Mouse (Mus musculus): ENCODE measurements around the gene Hfe. TPM values are rescaled to one million over a fixed set of nuclear protein-coding genes. Genes with fewer than 3 reads are reported as not detected.
"Not testable (repeated sequence)": the region's sequence is repeated elsewhere in the genome, so short reads cannot be mapped to it uniquely, and the experiment has no call there.

Gene Hfe
- 7.9 and 8.8 TPM in 2 replicates for polyA plus RNA-seq (2015; fragmentation: Nextera tagmentation; extraction: Ambion mirVana)

- Histone ChIP-seq H3K27ac (0 out of 2 replicates have a peak within 1 kb of the TSS, but pooled peaks have one; percentile 1), H3K36me3 (no peaks in the 10 kb centered on the region)
These were observed at the start of gene Hfe for GRCm38 (mm10) chr13:23710374-23711089. TSS of gene Hfe (minus strand) at chr13:23710854.

GRCm38 (mm10) chr13:23759916-23760239 is 49.2 kb upstream of the Hfe start:
- Histone ChIP-seq H3K9me3 (no peaks in the 10 kb centered on the region), H3K4me2 (peak overlapping the region; percentile 89), H3K9ac (peak overlapping the region; percentile 9; the same call in 1 of the 2 replicates), H3K4me1 (peaks cover 18% of the 10 kb centered on the region), H3K4me3 (replicated peaks) (peak overlapping the region; percentile 44; the same call in 1 of the 2 replicates), H3K27me3 (replicated peaks) (no peaks in the 10 kb centered on the region), H3K36me3 (no peaks in the 10 kb centered on the region), H3K27ac (peak overlapping the region; percentile 92)
- WGBS = 65% methylated on average over 1 of the region's 1 CpGs
- ATAC-seq (ENCODE audit: insufficient read depth, low FRiP score, low read depth) = no peak

More at GRCm38 (mm10) chr13:23710374-23711089, at the start of gene Hfe:
- H3K9me3 ChIP-seq = no peaks in the 10 kb centered on the region
- peak within 1 kb of the TSS; percentile 45 for H3K4me3 ChIP-seq (replicated peaks)
- H3K27me3 ChIP-seq (replicated peaks) = no peaks in the 10 kb centered on the region
- no peak; the same call in 1 of the 2 replicates for ATAC-seq (ENCODE audit: insufficient read depth, low FRiP score, low read depth)
- H3K9ac ChIP-seq = peak within 1 kb of the TSS; percentile 16; the same call in 1 of the 2 replicates
- 4% methylated on average over 17 of the region's 17 CpGs for WGBS
- H3K4me1 ChIP-seq = no peaks in the 10 kb centered on the region
- H3K4me2 ChIP-seq = peak within 1 kb of the TSS; percentile 66

- 70% methylated on average over 3 of the region's 3 CpGs for WGBS
- Histone ChIP-seq H3K4me1 (peaks cover 16% of the 10 kb centered on the region), H3K9ac (no peak overlapping the region), H3K36me3 (no peaks in the 10 kb centered on the region), H3K27me3 (replicated peaks) (no peaks in the 10 kb centered on the region), H3K9me3 (no peaks in the 10 kb centered on the region), H3K4me3 (replicated peaks) (no peak overlapping the region), H3K27ac (peak overlapping the region; percentile 92; the same call in 1 of the 2 replicates), H3K4me2 (no peak overlapping the region)
- no peak for ATAC-seq (ENCODE audit: insufficient read depth, low FRiP score, low read depth)
These were observed 48.7 kb upstream of the Hfe start for GRCm38 (mm10) chr13:23759251-23759771.

- Histone ChIP-seq H3K36me3 (no peaks in the 10 kb centered on the region), H3K27me3 (replicated peaks) (no peaks in the 10 kb centered on the region), H3K9ac (no peak overlapping the region), H3K9me3 (no peaks in the 10 kb centered on the region), H3K27ac (peak overlapping the region; percentile 31; the same call in 1 of the 2 replicates), H3K4me3 (replicated peaks) (no peak overlapping the region), H3K4me1 (peaks cover 9% of the 10 kb centered on the region; the same call in 1 of the 2 replicates), H3K4me2 (peak overlapping the region; percentile 62; the same call in 1 of the 2 replicates)
- WGBS = 43% methylated on average over 3 of the region's 3 CpGs
- ATAC-seq (ENCODE audit: insufficient read depth, low FRiP score, low read depth) = no peak
These were observed 47.3 kb upstream of the Hfe start for GRCm38 (mm10) chr13:23757921-23758320.

GRCm38 (mm10) chr13:23757211-23757773 is 46.6 kb upstream of the Hfe start:
- Histone ChIP-seq H3K27me3 (replicated peaks) (no peaks in the 10 kb centered on the region), H3K4me2 (peak overlapping the region; percentile 62), H3K9ac (0 out of 2 replicates have a peak overlapping the region, but pooled peaks have one; percentile 29), H3K9me3 (no peaks in the 10 kb centered on the region), H3K4me1 (peaks cover 9% of the 10 kb centered on the region; the same call in 1 of the 2 replicates), H3K4me3 (replicated peaks) (peak overlapping the region; percentile 42), H3K36me3 (no peaks in the 10 kb centered on the region), H3K27ac (peak overlapping the region; percentile 88)
- WGBS = 1% methylated on average over 22 of the region's 23 CpGs
- ATAC-seq (ENCODE audit: insufficient read depth, low FRiP score, low read depth) = no peak

- H3K36me3 ChIP-seq = no peaks in the 10 kb centered on the region
- 0 out of 2 replicates have a peak within 1 kb of the TSS, but pooled peaks have one; percentile 29 for H3K9ac ChIP-seq
- H3K4me2 ChIP-seq = peak within 1 kb of the TSS; percentile 62
- H3K4me3 ChIP-seq (replicated peaks) = peak within 1 kb of the TSS; percentile 42
- no peaks in the 10 kb centered on the region for H3K9me3 ChIP-seq
- no peaks in the 10 kb centered on the region for H3K27me3 ChIP-seq (replicated peaks)
- peak; percentile 81 for ATAC-seq (ENCODE audit: insufficient read depth, low FRiP score, low read depth)
- WGBS = 0% methylated on average over 17 of the region's 22 CpGs
- peak within 1 kb of the TSS; percentile 88 for H3K27ac ChIP-seq
- peaks cover 9% of the 10 kb centered on the region; the same call in 1 of the 2 replicates for H3K4me1 ChIP-seq
These were observed 46.1 kb upstream of the Hfe start, which contains the start of gene Hist1h4b for GRCm38 (mm10) chr13:23756790-23757189. TSS of gene Hist1h4b (plus strand) at chr13:23757013.

- no peak for ATAC-seq (ENCODE audit: insufficient read depth, low FRiP score, low read depth)
- Histone ChIP-seq H3K4me3 (replicated peaks) (no peak overlapping the region), H3K4me1 (peaks cover 5% of the 10 kb centered on the region; the same call in 1 of the 2 replicates), H3K27ac (no peak overlapping the region), H3K27me3 (replicated peaks) (no peaks in the 10 kb centered on the region), H3K36me3 (no peaks in the 10 kb centered on the region), H3K4me2 (no peak overlapping the region), H3K9ac (no peak overlapping the region), H3K9me3 (no peaks in the 10 kb centered on the region)
These were observed 44.3 kb upstream of the Hfe start for GRCm38 (mm10) chr13:23755000-23755399.

GRCm38 (mm10) chr13:23753314-23754078 is 42.8 kb upstream of the Hfe start:
- 0 out of 2 replicates have a peak overlapping the region, but pooled peaks have one; percentile 21 for H3K4me2 ChIP-seq
- H3K36me3 ChIP-seq = no peaks in the 10 kb centered on the region
- H3K27me3 ChIP-seq (replicated peaks) = no peaks in the 10 kb centered on the region
- H3K9ac ChIP-seq = no peak overlapping the region
- peaks cover 4% of the 10 kb centered on the region; the same call in 1 of the 2 replicates for H3K4me1 ChIP-seq
- WGBS = 42% methylated on average over 4 of the region's 4 CpGs
- ATAC-seq (ENCODE audit: insufficient read depth, low FRiP score, low read depth) = no peak
- H3K9me3 ChIP-seq = no peaks in the 10 kb centered on the region
- no peak overlapping the region for H3K4me3 ChIP-seq (replicated peaks)
- peak overlapping the region; percentile 54; the same call in 1 of the 2 replicates for H3K27ac ChIP-seq

GRCm38 (mm10) chr13:23752742-23753172 is 42.1 kb upstream of the Hfe start:
- Histone ChIP-seq H3K4me1 (peaks cover 8% of the 10 kb centered on the region; the same call in 1 of the 2 replicates), H3K36me3 (no peaks in the 10 kb centered on the region), H3K27me3 (replicated peaks) (no peaks in the 10 kb centered on the region), H3K27ac (peak overlapping the region; percentile 60), H3K9ac (no peak overlapping the region; the same call in 1 of the 2 replicates), H3K4me2 (peak overlapping the region; percentile 41), H3K9me3 (no peaks in the 10 kb centered on the region), H3K4me3 (replicated peaks) (peak overlapping the region; percentile 32)
- no peak for ATAC-seq (ENCODE audit: insufficient read depth, low FRiP score, low read depth)
- 3% methylated on average over 6 of the region's 6 CpGs for WGBS

GRCm38 (mm10) chr13:23752067-23752741 is 41.5 kb upstream of the Hfe start, which contains the start of gene Hist1h3b:
TSS of gene Hist1h3b (plus strand) at chr13:23752267.
- not testable (repeated sequence) for H3K27me3 ChIP-seq (replicated peaks); H3K4me1 ChIP-seq; H3K9me3 ChIP-seq; H3K36me3 ChIP-seq
- Histone ChIP-seq H3K27ac (peak within 1 kb of the TSS; percentile 96), H3K4me3 (replicated peaks) (peak within 1 kb of the TSS; percentile 43), H3K9ac (peak within 1 kb of the TSS; percentile 44; the same call in 1 of the 2 replicates), H3K4me2 (peak within 1 kb of the TSS; percentile 58)
- WGBS = 0% methylated on average over 21 of the region's 47 CpGs
- peak; percentile 87 for ATAC-seq (ENCODE audit: insufficient read depth, low FRiP score, low read depth)

Data from stomach, embryonic 15.5 days (tissue).